Mouse (Mus musculus) ES-Bruce4 (cell line): ENCODE measurements at regions not wholly inside any gene's neighbourhood (a gene's known extent, or its start where the extent isn't known, plus 50 kb on each side); places are given as distances from the start of the nearest gene placed in this dataset.

Source experiments
- H3K27ac ChIP-seq: 2 replicates; pipeline ENCODE4 v1.5.1; 2012; ENCODE audit warnings: low read length, inconsistent platforms; ENCODE audit not compliant: insufficient read depth
- H3K27me3 ChIP-seq: 2 replicates; pipeline ENCODE4 v1.6.1; 2012; ENCODE audit warnings: mild to moderate bottlenecking, low read length, inconsistent platforms; ENCODE audit not compliant: control insufficient read depth, poor library complexity, insufficient read depth, severe bottlenecking
- H3K36me3 ChIP-seq: 2 replicates; pipeline ENCODE4 v1.6.1; 2012; ENCODE audit warnings: inconsistent platforms, mild to moderate bottlenecking, low read length, moderate library complexity; ENCODE audit not compliant: control insufficient read depth, poor library complexity, insufficient read depth, severe bottlenecking
- H3K4me1 ChIP-seq: one replicate; pipeline ENCODE4 v1.8.1; 2011; ENCODE audit warnings: low read length; ENCODE audit not compliant: control insufficient read depth, insufficient read depth
- H3K4me3 ChIP-seq: 2 replicates; pipeline ENCODE4 v1.5.1; 2011; ENCODE audit warnings: low read depth, mild to moderate bottlenecking, low read length
- H3K9ac ChIP-seq: 2 replicates; pipeline ENCODE4 v1.6.1; 2012; ENCODE audit warnings: low read depth, mild to moderate bottlenecking, inconsistent platforms; ENCODE audit not compliant: poor library complexity, severe bottlenecking
- H3K9me3 ChIP-seq: replicated peaks from 2 replicates; pipeline ENCODE4 v1.6.1; 2012; ENCODE audit warnings: mild to moderate bottlenecking, low read length, inconsistent platforms; ENCODE audit not compliant: control insufficient read depth, poor library complexity, insufficient read depth, severe bottlenecking
- CTCF ChIP-seq: IDR thresholded peaks from one replicate; pipeline ENCODE4 v1.8.1; 2011; ENCODE audit warnings: low read depth, low read length
- EP300 ChIP-seq: IDR thresholded peaks from 2 replicates; pipeline ENCODE4 v1.6.1; 2011; ENCODE audit warnings: low read depth, low read length; ENCODE audit not compliant: insufficient read depth
- POLR2A ChIP-seq: IDR thresholded peaks from one replicate; pipeline ENCODE4 v1.8.1; 2011; ENCODE audit warnings: low read length; ENCODE audit not compliant: insufficient read depth

DNA sequence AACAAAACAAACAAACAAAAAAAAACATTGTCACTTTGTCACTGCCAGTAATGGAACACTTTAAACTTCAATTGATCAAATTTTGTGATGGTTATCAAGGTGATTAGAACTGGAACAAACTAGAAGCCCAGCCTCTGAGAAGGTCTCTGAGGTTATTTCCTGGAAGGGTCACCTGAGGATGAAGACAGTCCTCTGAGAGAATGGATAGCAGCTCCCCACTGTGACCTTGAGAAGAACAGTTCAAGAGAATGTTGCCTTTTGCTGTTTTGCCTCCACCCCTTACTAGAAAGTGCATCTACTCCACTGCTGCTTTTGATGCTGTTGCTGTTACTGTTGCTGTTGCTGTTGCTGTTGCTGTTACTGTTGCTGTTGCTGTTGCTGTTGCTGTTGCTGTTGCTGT, 205.1 kb upstream of the Clec14a start:
- Histone ChIP-seq H3K36me3 (no peaks in the 10 kb centered on the region), H3K27ac (peak overlapping the region; percentile 64), H3K4me1 (peaks cover 1% of the 10 kb centered on the region), H3K4me3 (no peak overlapping the region), H3K9me3 (no peaks in the 10 kb centered on the region), H3K9ac (no peak overlapping the region), H3K27me3 (no peaks in the 10 kb centered on the region)
- TF ChIP-seq POLR2A = no peak
- TF ChIP-seq CTCF = no peak
- no peak for TF ChIP-seq EP300

DNA sequence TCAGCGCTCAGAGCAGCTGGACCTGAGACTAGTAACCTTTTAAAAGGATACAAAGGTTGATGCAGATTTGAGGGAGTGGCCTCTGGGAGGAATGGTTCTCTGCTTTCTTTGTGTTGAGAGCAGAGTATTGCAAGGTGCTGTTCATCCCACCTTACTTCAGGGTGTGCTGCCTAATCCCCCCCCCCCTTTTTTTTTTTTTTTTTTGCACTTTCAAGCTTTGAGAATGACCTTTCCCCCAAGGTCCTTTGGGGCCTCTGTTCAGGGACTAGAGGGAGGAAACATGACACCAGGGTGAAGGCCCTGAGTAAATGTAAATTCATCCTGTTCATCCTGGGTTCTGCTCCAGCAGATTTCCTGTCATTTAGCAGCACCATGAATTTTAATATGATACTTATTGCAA, 204.4 kb upstream of the Clec14a start:
- no peak for TF ChIP-seq EP300
- no peak for TF ChIP-seq POLR2A
- TF ChIP-seq CTCF = no peak
- Histone ChIP-seq H3K27ac (peak overlapping the region; percentile 88), H3K36me3 (no peaks in the 10 kb centered on the region), H3K4me3 (no peak overlapping the region), H3K9me3 (no peaks in the 10 kb centered on the region), H3K4me1 (peaks cover 1% of the 10 kb centered on the region), H3K9ac (no peak overlapping the region), H3K27me3 (no peaks in the 10 kb centered on the region)

DNA sequence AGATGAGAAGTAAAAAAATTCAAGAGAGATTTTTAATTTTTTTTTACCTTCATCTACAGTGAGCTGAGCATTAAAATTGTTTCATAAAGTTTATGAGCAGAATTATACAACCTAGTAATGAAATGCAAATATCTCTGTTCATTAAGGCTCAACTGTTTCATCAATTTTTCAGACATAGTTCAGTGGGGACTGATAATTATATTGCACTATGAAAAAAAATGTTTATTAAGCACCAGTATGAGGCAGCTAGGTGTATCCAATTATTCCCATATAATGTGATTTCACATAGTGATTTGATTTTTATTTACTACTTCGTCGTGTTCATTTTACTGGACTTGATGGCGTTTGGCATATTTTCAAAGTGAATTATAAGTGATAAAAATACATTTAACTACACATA, 191.4 kb upstream of the Clec14a start:
- Histone ChIP-seq H3K27ac (no peak overlapping the region), H3K36me3 (no peaks in the 10 kb centered on the region), H3K4me3 (no peak overlapping the region), H3K9ac (no peak overlapping the region), H3K27me3 (no peaks in the 10 kb centered on the region), H3K4me1 (no peaks in the 10 kb centered on the region), H3K9me3 (no peaks in the 10 kb centered on the region)
- TF ChIP-seq EP300 (no peak), POLR2A (no peak), CTCF (no peak)

DNA sequence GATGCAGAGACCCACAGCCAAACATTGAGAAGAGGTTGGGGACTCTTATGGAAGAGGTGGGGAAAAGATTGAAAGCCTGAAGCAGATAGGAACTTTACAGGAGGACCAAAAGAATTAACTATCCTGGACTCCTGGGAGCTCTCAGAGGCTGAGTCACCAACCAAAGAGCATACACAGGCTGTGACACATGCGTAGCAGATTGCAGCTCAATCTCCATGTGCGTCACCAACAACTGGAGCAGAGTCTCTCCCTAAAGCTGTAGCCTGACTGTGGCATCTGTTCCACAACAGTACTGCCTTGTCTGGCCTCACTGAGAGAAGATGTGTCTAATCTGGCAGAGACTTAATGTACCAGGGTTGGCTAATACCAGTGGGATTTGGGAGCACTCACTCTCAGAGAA, 185.7 kb upstream of the Clec14a start:
- no peaks in the 10 kb centered on the region for H3K36me3 ChIP-seq
- no peaks in the 10 kb centered on the region for H3K4me1 ChIP-seq
- TF ChIP-seq POLR2A (no peak), CTCF (no peak), EP300 (no peak)
- no peak overlapping the region for H3K27ac ChIP-seq
- H3K9me3 ChIP-seq = no peaks in the 10 kb centered on the region
- no peak overlapping the region for H3K9ac ChIP-seq
- no peaks in the 10 kb centered on the region for H3K27me3 ChIP-seq
- H3K4me3 ChIP-seq = no peak overlapping the region

DNA sequence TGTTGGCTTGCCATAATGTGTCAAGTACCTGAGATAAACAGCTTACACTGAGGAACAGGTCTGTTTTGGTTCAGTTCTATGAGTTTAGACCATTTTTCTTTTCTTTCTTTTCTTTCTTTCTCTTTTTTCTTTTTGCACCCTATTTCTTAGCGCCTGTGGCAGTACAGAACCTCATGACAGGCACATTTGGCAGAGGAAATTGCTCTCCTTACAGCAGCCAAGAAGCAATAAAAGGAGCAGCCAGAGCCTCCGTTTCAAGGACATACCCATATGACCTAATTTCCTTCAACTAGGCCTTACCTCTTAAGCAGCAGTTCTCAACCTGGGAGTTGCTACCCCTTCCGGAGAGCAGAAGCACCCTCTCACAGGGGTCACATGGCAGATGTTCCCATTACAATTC, 173.9 kb upstream of the Clec14a start:
- Histone ChIP-seq H3K4me3 (no peak overlapping the region), H3K4me1 (peaks cover 2% of the 10 kb centered on the region), H3K27me3 (no peaks in the 10 kb centered on the region), H3K9ac (no peak overlapping the region), H3K27ac (no peak overlapping the region), H3K36me3 (no peaks in the 10 kb centered on the region), H3K9me3 (no peaks in the 10 kb centered on the region)
- TF ChIP-seq CTCF (no peak), EP300 (no peak), POLR2A (no peak)

DNA sequence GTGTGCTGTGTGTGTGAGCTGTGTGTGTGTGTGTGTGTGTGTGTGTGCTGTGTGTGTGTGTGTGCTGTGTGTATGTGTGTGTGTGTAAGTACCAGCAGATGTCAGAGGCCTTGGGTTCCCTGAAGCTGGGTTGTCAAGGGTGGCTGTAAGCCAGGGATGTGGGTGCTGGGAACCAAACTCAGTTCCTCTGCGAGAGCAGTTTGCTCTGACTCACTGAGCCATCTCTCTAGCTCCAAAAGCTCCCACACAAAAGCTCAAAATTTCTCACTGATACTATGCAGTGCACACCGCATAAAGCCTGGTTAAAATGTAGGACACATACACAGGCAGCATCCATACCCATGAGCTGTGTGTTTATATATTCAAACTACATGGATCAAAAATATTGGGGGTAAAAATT, 172.9 kb upstream of the Clec14a start:
- H3K27ac ChIP-seq = no peak overlapping the region
- H3K9me3 ChIP-seq = no peaks in the 10 kb centered on the region
- peaks cover 2% of the 10 kb centered on the region for H3K4me1 ChIP-seq
- H3K36me3 ChIP-seq = no peaks in the 10 kb centered on the region
- TF ChIP-seq EP300 (no peak), POLR2A (no peak), CTCF (no peak)
- no peak overlapping the region for H3K9ac ChIP-seq
- H3K27me3 ChIP-seq = no peaks in the 10 kb centered on the region
- no peak overlapping the region for H3K4me3 ChIP-seq
